Mouse (Mus musculus): Measurements from ENCODE around the gene 1700069L16Rik.

DNA sequence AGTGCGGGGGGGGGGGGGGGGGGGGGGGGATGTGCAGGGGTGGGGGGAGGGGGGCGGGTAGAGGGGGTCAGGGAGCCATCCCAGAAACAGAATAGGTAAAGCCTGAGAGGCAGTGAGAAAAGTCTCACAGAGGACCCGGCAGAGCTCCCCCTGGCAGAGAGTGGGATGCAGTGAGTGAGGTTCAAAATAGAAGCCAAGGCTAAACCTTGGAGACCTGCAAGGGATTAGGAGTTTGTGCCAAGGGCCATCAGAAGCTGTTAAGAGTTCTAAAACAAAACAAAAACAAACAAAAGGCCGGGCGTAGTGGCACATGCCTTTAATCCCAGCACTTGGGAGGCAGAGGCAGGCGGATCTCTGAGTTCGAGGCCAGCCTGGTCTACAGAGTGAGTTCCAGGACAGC lies 47.0 kb downstream of the 1700069L16Rik start:
- TF ChIP-seq CTCF (IDR thresholded peaks at IDR 0.05) (no peak), EP300 (IDR thresholded peaks at IDR 0.05; ENCODE audit: insufficient read depth, low read depth, low read length) (no peak), POLR2A (IDR thresholded peaks at IDR 0.05; ENCODE audit: insufficient read depth, low read depth, low read length) (no peak)
